Mouse (Mus musculus): ENCODE measurements around the gene Kif16b. TPM values are rescaled to one million over a fixed set of nuclear protein-coding genes. Genes with fewer than 3 reads are reported as not detected.

Gene Kif16b
- polyA plus RNA-seq, 1 experiment from 2014 or later, result 5.2 TPM

DNA sequence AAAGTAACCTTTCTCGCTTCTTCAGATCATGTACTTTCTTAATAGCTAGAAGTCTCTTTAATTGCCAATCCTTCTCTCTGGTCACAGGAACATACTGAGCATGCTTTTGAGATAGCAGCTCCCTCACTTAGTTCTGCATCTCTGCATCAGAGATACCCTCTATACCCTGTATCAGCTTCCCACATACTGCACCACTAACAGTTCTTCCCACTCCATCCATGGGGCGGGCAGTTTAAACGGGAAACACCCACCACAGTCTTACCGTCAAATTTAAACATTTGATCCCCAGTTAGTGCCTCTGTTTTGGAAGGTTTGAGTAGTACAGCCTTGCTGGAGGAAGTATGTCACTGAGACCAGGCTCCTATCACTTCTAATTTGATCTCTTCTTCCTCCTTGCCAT, 142.1 kb downstream of the Kif16b start:
- Histone ChIP-seq H3K27me3 (ENCODE audit: low read depth, poor library complexity, severe bottlenecking) (no peaks in the 10 kb centered on the region), H3K36me3 (no peaks in the 10 kb centered on the region)
- 95% methylated on average over 4 of the region's 4 CpGs for WGBS

DNA sequence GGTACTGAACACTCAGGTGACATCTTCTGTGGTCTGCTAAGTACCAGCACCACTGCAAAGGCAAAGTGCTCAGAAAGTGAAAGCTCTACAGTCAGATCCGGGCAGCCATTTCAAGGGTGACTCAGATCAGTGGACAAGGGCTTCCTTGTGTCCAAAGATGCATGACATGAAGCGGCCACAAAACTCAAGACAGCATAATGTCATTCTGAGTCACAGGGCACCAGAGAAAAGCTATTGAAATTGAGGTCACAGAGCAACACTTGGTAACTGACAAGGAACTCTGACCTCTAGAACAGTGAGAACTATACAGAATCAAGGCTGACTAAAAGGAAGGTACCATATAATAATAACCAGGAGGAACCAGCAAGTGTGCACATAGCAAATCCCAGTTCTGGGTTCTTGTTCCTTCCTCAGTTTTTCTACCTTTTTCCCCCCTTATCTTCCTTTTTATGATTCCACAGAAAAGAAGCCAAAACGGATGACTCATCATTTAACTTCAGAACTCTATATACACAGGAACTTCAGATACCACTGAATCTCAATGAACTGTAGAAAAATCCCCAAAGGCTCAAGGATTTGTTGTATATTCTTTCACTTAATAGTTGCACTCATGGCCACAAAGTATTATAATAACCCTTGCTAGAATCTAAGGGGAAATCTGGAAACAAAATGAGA, 143.1 kb downstream of the Kif16b start:
- H3K36me3 ChIP-seq, result no peaks in the 10 kb centered on the region
- no peak for DNase-seq (ENCODE audit: low spot score)
- H3K27ac ChIP-seq (replicated peaks), result no peak overlapping the region
- no peaks in the 10 kb centered on the region for H3K9me3 ChIP-seq (replicated peaks)
- H3K4me3 ChIP-seq, result no peak overlapping the region
- 81% methylated on average over 3 of the region's 3 CpGs for WGBS
- no peaks in the 10 kb centered on the region for H3K4me1 ChIP-seq
- H3K27me3 ChIP-seq (ENCODE audit: low read depth, poor library complexity, severe bottlenecking), result no peaks in the 10 kb centered on the region

More for the DNA sequence above, 142.1 kb downstream of the Kif16b start:
- no peak overlapping the region for H3K27ac ChIP-seq (replicated peaks)
- H3K9me3 ChIP-seq (replicated peaks), result no peaks in the 10 kb centered on the region
- no peak overlapping the region for H3K4me3 ChIP-seq
- DNase-seq (ENCODE audit: low spot score), result no peak
- no peaks in the 10 kb centered on the region for H3K4me1 ChIP-seq

DNA sequence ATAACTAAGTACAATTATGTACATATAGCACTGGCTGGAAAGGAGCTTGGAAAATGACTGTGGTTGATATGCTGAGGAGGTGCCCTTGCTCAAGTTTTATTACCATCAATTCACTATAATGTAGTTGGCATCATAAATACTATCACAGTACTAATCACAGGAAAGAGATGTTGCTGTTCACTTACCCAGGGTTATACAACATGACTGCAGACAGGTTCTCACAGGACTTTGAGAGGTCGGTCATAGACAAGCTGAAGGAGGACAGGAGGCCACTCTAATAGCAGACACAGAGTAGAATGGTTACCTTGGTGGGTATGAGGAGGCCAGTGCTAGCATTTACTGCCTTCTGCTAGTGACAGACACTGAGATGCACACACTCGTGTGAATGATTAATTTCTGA, 162.0 kb downstream of the Kif16b start:
- 82% methylated on average over 2 of the region's 2 CpGs for WGBS
- no peak overlapping the region for H3K27ac ChIP-seq (replicated peaks)
- H3K36me3 ChIP-seq, result no peaks in the 10 kb centered on the region
- no peak for DNase-seq (ENCODE audit: low spot score)
- peaks cover 14% of the 10 kb centered on the region for H3K4me1 ChIP-seq
- no peak overlapping the region for H3K4me3 ChIP-seq
- H3K27me3 ChIP-seq (ENCODE audit: low read depth, poor library complexity, severe bottlenecking), result no peaks in the 10 kb centered on the region
- H3K9me3 ChIP-seq (replicated peaks), result no peaks in the 10 kb centered on the region

DNA sequence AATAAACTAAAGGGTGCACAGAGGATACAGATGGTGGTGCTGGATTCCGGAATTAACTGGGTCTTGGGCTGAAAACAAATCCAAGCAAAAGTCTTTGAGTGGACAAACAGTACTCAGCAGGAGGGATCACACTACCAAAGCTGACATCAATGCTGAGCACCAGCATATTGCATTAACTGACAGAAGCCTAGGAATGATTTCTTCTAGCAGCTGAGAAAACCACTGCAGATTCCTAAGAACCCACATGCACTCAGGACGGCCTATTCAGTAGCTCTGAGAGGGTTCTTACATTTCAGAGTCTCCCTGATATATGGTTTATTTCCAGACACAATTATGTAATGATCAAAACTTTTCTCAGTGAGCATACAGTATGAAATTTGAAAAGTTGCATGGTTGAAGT, 162.8 kb downstream of the Kif16b start:
- Histone ChIP-seq H3K4me3 (no peak overlapping the region), H3K4me1 (peaks cover 14% of the 10 kb centered on the region), H3K36me3 (no peaks in the 10 kb centered on the region), H3K9me3 (replicated peaks) (no peaks in the 10 kb centered on the region), H3K27me3 (ENCODE audit: low read depth, poor library complexity, severe bottlenecking) (no peaks in the 10 kb centered on the region), H3K27ac (replicated peaks) (no peak overlapping the region)
- no peak for DNase-seq (ENCODE audit: low spot score)
- 79% methylated on average over 2 of the region's 2 CpGs for WGBS

DNA sequence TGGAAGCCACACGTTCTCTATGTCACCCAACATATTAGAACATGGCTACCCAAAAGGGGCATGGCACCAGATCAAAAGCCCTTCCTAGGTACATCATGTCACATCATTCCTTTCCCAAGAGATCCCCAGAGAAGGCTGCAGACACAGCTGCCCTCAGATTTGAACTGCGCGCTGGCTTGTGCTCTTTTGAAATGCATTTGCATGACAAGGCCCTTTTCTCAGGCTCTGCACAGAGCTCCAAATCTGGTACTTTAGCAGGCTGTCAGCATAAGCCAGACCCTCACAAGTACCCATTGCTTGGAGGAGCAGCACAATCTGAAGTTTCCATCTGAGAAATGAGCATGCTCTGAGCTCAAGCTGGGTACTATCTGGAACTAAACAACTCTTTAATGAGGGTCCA, 165.6 kb downstream of the Kif16b start:
- Histone ChIP-seq H3K4me1 (peaks cover 14% of the 10 kb centered on the region), H3K36me3 (no peaks in the 10 kb centered on the region), H3K4me3 (no peak overlapping the region), H3K27me3 (ENCODE audit: low read depth, poor library complexity, severe bottlenecking) (no peaks in the 10 kb centered on the region), H3K9me3 (replicated peaks) (no peaks in the 10 kb centered on the region), H3K27ac (replicated peaks) (0 out of 2 replicates have a peak overlapping the region, but pooled peaks have one; percentile 38)
- WGBS, result 49% methylated on average over 3 of the region's 3 CpGs
- DNase-seq (ENCODE audit: low spot score), result peak; percentile 19

DNA sequence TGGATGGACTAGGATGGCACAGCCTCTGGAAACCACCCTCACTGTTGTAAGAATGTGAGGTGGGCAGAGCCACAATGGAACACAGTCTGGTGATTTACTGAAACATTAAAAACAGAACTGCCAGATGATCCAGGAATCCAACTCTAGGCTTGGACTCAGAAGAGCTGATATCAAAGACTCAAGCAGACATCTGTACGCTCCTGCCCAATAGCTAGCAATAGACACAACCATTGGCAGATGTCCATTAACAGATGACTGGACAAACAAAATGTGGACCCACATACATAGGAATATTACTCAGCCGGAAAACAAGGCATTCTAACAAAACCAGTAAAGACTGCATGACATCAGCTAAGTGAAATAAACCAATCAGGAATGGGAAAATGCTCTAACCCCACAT, 167.3 kb downstream of the Kif16b start:
- no peak overlapping the region for H3K4me3 ChIP-seq
- 95% methylated on average over 2 of the region's 2 CpGs for WGBS
- H3K27ac ChIP-seq (replicated peaks), result no peak overlapping the region
- peaks cover 19% of the 10 kb centered on the region for H3K4me1 ChIP-seq
- no peaks in the 10 kb centered on the region for H3K27me3 ChIP-seq (ENCODE audit: low read depth, poor library complexity, severe bottlenecking)
- no peak for DNase-seq (ENCODE audit: low spot score)
- H3K36me3 ChIP-seq, result no peaks in the 10 kb centered on the region
- H3K9me3 ChIP-seq (replicated peaks), result no peaks in the 10 kb centered on the region

DNA sequence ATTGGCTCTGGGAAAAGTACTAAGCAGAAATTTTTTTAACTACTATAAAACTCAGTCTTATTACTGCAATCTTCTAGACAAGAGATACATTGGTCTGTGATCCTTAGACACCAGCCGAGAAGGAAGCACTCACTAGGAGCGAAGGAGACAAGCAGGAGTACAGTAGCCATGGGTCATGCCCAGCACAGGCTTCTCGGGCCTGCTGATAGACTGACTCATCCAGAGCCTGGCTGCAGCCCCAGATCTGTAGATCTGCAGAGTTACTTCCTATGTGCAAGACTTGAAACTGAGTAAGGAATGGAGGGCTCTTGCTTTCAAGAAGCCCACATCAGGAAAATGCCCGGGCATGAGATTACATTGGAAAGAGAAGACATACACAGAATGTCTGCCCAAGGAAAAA, 169.0 kb downstream of the Kif16b start:
- WGBS, result 91% methylated on average over 4 of the region's 4 CpGs
- DNase-seq (ENCODE audit: low spot score), result no peak
- Histone ChIP-seq H3K27ac (replicated peaks) (no peak overlapping the region), H3K36me3 (no peaks in the 10 kb centered on the region), H3K9me3 (replicated peaks) (no peaks in the 10 kb centered on the region), H3K4me3 (no peak overlapping the region), H3K4me1 (peaks cover 19% of the 10 kb centered on the region), H3K27me3 (ENCODE audit: low read depth, poor library complexity, severe bottlenecking) (no peaks in the 10 kb centered on the region)

DNA sequence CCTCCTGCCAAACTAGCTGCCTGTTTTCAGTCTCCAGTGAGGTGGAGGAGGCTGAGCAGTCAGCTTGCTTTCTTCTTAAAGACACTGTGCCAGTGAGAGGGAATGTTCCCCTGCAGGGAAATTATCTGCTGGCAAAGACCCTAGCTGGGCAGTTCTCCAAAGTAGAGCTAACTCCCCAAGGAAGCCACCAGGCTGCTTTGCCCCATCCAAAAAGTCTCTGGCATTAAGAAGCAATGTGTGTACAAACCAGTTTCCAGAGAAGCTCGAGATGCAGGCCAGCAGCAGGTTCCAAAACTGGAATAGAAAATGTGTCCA, 169.6 kb downstream of the Kif16b start:
- no peak overlapping the region for H3K27ac ChIP-seq (replicated peaks)
- H3K27me3 ChIP-seq (ENCODE audit: low read depth, poor library complexity, severe bottlenecking), result no peaks in the 10 kb centered on the region
- H3K4me1 ChIP-seq, result peaks cover 19% of the 10 kb centered on the region
- no peak for DNase-seq (ENCODE audit: low spot score)
- H3K9me3 ChIP-seq (replicated peaks), result no peaks in the 10 kb centered on the region
- no peak overlapping the region for H3K4me3 ChIP-seq
- WGBS, result 71% methylated on average over 1 of the region's 1 CpGs
- H3K36me3 ChIP-seq, result no peaks in the 10 kb centered on the region

DNA sequence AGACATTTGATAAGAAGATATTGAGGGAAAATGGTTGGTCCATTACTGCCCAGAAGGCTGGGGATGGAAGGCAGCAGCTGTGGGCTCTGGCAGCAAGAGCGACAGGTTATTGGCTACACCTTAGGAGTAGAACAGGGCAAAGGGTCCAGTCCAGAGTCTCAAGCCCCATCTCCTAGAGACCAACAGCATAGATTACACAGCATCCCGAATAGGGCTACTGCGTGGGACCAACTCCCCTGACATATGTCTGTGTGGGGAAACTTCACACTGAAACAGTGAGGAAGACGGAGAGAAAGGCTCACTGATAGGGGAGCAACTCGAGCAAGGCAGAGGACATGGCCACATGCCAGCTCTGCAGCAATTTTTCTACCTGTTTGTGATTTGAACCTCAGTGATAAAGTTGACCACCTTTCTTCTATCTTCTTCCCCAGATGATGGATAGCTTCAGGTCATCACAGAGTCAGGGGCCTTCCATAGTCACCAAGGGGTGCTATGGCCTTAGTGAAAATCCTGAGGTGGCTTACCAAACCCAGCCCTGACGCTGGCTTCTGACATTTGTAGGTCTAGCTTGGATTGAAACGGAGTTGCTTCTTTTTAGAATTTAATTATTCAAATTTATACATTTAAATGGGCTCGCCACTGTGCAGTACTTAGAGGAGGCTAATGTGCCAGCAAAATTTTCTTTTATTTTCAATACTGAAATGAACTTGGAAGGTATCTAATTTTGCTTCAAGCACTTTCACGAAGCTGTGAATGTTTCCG, 170.1 kb downstream of the Kif16b start:
- H3K27me3 ChIP-seq (ENCODE audit: low read depth, poor library complexity, severe bottlenecking), result no peaks in the 10 kb centered on the region
- peak overlapping the region; percentile 38; the same call in 1 of the 2 replicates for H3K27ac ChIP-seq (replicated peaks)
- peaks cover 19% of the 10 kb centered on the region for H3K4me1 ChIP-seq
- no peak for DNase-seq (ENCODE audit: low spot score)
- 91% methylated on average over 10 of the region's 10 CpGs for WGBS
- no peaks in the 10 kb centered on the region for H3K36me3 ChIP-seq
- H3K4me3 ChIP-seq, result no peak overlapping the region
- H3K9me3 ChIP-seq (replicated peaks), result no peaks in the 10 kb centered on the region

DNA sequence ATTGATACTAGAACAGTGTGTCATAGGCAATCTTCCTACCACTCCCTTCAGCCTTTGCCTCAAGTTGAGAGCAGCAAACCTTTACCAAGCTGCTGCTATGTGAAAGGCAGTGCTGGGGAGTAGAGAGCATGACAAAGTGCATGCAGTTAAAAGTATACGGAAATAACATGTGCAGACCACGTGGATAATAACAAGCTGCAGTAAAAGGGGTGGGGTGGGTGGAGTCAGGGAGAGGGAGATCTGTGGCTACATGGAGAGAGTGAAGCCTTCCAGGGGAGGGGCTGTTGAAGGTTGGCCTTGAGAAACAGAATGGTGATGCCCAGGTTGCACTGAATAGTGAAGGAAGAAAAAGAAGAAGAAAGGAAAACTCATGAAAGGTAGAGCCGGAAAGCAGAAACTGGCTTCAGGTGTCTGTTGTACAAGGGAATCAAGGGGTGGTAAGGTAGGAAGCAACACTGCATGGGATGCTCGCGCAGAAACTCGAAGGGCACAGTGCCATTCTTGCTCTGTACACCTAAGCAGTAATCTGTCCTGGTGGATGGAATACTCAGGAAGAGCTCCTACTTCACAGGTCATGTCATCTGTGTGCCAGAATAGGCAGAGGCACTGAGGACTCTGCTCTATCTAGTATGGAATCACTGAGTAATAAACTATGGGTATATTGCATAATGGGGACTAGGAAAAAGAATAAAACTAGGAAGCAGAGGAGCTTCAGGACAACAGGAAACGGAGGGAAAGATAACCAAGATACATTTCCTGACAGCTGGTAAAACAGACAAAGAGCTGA, 176.9 kb downstream of the Kif16b start:
- no peaks in the 10 kb centered on the region for H3K4me1 ChIP-seq
- no peak overlapping the region for H3K4me3 ChIP-seq
- 89% methylated on average over 7 of the region's 7 CpGs for WGBS
- H3K36me3 ChIP-seq, result no peaks in the 10 kb centered on the region
- no peaks in the 10 kb centered on the region for H3K27me3 ChIP-seq (ENCODE audit: low read depth, poor library complexity, severe bottlenecking)
- DNase-seq (ENCODE audit: low spot score), result no peak
- H3K9me3 ChIP-seq (replicated peaks), result no peaks in the 10 kb centered on the region
- H3K27ac ChIP-seq (replicated peaks), result no peak overlapping the region

DNA sequence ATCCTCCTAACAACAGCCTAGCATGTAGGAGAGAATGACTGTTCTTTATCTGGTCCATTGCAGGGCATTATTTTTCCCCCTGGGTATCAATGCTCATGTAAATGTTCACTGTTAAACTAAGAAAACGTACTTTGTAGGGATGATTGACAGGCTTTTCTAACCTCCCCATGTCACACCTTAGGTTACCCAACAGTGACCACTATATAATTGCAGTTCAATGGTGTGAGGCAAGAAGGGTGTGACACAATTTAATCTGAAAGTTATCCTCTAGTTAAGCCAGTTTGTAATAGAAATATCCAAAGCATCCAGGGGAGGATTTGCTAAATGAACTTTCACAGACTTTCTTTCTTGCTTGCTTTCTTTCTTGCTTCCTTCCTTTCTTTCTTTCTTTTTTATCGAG, 181.2 kb downstream of the Kif16b start:
- Histone ChIP-seq H3K9me3 (replicated peaks) (no peaks in the 10 kb centered on the region), H3K36me3 (no peaks in the 10 kb centered on the region), H3K4me1 (peaks cover 8% of the 10 kb centered on the region), H3K27ac (replicated peaks) (no peak overlapping the region), H3K27me3 (ENCODE audit: low read depth, poor library complexity, severe bottlenecking) (no peaks in the 10 kb centered on the region), H3K4me3 (no peak overlapping the region)
- no peak for DNase-seq (ENCODE audit: low spot score)
- WGBS, result 81% methylated on average over 2 of the region's 2 CpGs

DNA sequence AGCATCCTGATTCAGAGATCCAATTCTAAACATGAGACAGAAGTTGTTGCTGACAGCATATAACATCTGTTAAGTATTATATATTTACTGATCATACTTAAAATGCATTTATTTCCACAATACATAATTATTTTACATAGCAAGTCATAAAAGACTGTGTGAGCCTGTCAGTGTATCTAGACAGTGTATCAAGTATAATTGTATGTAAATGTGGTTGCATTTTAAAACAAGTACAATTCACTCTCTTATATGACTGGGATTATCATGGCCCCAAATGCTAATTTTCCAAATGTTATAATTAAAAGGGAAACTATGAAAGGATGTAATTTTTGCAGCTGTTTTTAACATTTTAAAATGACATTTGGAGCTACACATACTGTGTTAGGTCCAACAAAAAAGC, 182.3 kb downstream of the Kif16b start:
- Histone ChIP-seq H3K27me3 (ENCODE audit: low read depth, poor library complexity, severe bottlenecking) (no peaks in the 10 kb centered on the region), H3K27ac (replicated peaks) (no peak overlapping the region), H3K4me3 (no peak overlapping the region), H3K4me1 (peaks cover 16% of the 10 kb centered on the region), H3K36me3 (no peaks in the 10 kb centered on the region), H3K9me3 (replicated peaks) (no peaks in the 10 kb centered on the region)
- no peak for DNase-seq (ENCODE audit: low spot score)

DNA sequence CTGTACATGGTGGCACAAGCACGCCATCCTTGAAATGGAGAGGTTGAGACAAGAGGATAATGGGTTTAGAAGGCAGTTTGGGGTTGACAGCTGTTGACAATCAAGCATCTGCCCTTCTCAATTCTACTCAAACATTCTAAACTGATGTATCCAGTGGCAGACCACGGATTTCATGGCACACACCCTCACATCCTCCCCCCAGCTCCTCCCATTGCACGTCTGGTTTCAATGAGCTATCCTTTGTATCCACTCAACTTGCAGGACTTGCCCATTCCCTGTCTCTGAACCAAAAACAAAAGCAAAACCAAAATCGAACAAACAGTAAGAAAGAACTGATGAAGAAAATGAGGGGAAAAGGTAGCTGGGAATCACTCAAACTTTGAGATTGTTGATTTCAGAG, 183.7 kb downstream of the Kif16b start:
- Histone ChIP-seq H3K4me3 (no peak overlapping the region), H3K27ac (replicated peaks) (no peak overlapping the region), H3K4me1 (peaks cover 16% of the 10 kb centered on the region), H3K9me3 (replicated peaks) (no peaks in the 10 kb centered on the region), H3K27me3 (ENCODE audit: low read depth, poor library complexity, severe bottlenecking) (no peaks in the 10 kb centered on the region), H3K36me3 (0 out of 2 replicates have a peak, but pooled peaks cover under 1% of the 10 kb centered on the region)
- no peak for DNase-seq (ENCODE audit: low spot score)
- WGBS, result 80% methylated on average over 4 of the region's 4 CpGs
